Mouse (Mus musculus) bone marrow, adult 2 months (tissue): ENCODE measurements around the gene Slc6a5.

Experiments
- CTCF ChIP-seq: fragments of 200-500 bp; IDR thresholded peaks from 2 replicates; pipeline ENCODE4 v1.5.1; 2011; ENCODE audit warnings: low read length, control low read depth; ENCODE audit not compliant: control insufficient read depth, insufficient read depth
- POLR2A ChIP-seq: fragments of 200-500 bp; IDR thresholded peaks from 2 replicates; pipeline ENCODE4 v1.6.1; 2011; ENCODE audit warnings: low read depth, mild to moderate bottlenecking, control low read depth, low read length, borderline replicate concordance; ENCODE audit not compliant: control insufficient read depth

DNA sequence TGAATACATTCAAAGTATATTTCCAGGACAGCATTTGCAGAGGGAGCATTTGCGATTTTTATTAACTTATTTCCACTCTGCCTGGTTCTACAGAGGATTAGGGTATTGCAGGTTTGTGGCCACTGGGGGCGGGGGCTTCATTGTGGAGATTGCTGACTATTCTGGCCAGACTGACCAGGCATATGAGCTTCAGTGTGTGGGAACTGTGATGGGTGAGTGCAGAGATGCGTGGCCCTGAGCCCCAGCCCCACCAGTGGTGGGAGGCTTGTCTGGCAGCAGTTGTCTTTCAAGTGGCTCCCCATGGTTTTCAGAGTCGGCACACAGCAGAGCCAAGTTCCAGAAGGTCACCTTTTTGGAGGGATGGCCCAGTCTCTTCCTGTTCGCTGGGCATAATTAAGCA, 32.5 kb downstream of the Slc6a5 start:
- no peak for TF ChIP-seq POLR2A
- no peak for TF ChIP-seq CTCF
